ENCODE assay signal across 13 mouse cellular contexts in genomic region chr2:181582939-181583338, GRCm38 (mm10). TPM values are rescaled to one million over a fixed set of nuclear protein-coding genes. Genes with fewer than 3 reads are reported as not detected.
DNase-seq lines count a peak whose midpoint lies in the region; ATAC-seq and TF ChIP-seq lines count a peak whose summit lies in the region.
"Had no signal": no experiment of that assay in that cellular context is flagged by ENCODE, and none has a peak within 500 bp of the region (broad histone marks: within the 10 kb centered on the region; RNA-seq: fewer than 3 reads in every experiment).

No protein-coding gene starts in this region.

- no peak for TF ChIP-seq POLR2A in liver, adult 2 months (IDR thresholded peaks at IDR 0.05; ENCODE audit: extremely low read depth, insufficient read depth, low read length)

- WGBS in forebrain, embryonic 11.5 days = 89% methylated on average over 1 of the region's 1 CpGs
- 85% methylated on average over 1 of the region's 1 CpGs for WGBS in forebrain, embryonic 15.5 days
- 64% methylated on average over 1 of the region's 1 CpGs for WGBS in liver, adult 2 months
- WGBS in stomach, embryonic 15.5 days = 74% methylated on average over 1 of the region's 1 CpGs
- 82% methylated on average over 1 of the region's 1 CpGs for WGBS in stomach, postnatal 0 days
- WGBS in liver, postnatal 0 days (ENCODE audit: insufficient replicate concordance) = 81% methylated on average over 1 of the region's 1 CpGs

- H3K79me2 ChIP-seq in liver, adult 2 months (ENCODE audit: control insufficient read depth, insufficient read depth, low read length) = peaks cover 13% of the 10 kb centered on the region; the same call in 1 of the 2 replicates

- TF ChIP-seq EP300 in stomach, postnatal 0 days (optimal IDR thresholded peaks at IDR 0.05) = no peak
- no peak for TF ChIP-seq EP300 in liver, postnatal 0 days (IDR thresholded peaks at IDR 0.05; ENCODE audit: low read depth)

- no peak for ATAC-seq in forebrain, embryonic 11.5 days (replicated peaks; ENCODE audit: low FRiP score)
- no peak for ATAC-seq in forebrain, embryonic 15.5 days (replicated peaks)
- ATAC-seq in stomach, embryonic 15.5 days (ENCODE audit: insufficient read depth, low FRiP score, low read depth) = no peak
- ATAC-seq in stomach, postnatal 0 days (ENCODE audit: low FRiP score, low TSS enrichment) = no peak
- ATAC-seq in liver, postnatal 0 days = peak; percentile 48
- ATAC-seq: activated CD4-positive, CD25-positive, alpha-beta regulatory T cell, adult 4 months; Patski had no signal

- no peaks in the 10 kb centered on the region for H3K27me3 ChIP-seq in forebrain, embryonic 11.5 days (ENCODE audit: control insufficient read depth, insufficient read depth, low read length)
- H3K27me3 ChIP-seq in forebrain, embryonic 15.5 days = no peaks in the 10 kb centered on the region
- H3K27me3 ChIP-seq in liver, adult 2 months (ENCODE audit: control insufficient read depth, insufficient read depth, low read length) = no peaks in the 10 kb centered on the region
- H3K27me3 ChIP-seq in stomach, embryonic 15.5 days (replicated peaks) = no peaks in the 10 kb centered on the region
- H3K27me3 ChIP-seq in stomach, postnatal 0 days (ENCODE audit: control insufficient read depth, insufficient read depth, low read length) = no peaks in the 10 kb centered on the region
- H3K27me3 ChIP-seq in liver, postnatal 0 days (ENCODE audit: insufficient read depth, low read length) = no peaks in the 10 kb centered on the region
- H3K27me3 ChIP-seq: Patski had no signal

- H3K36me3 ChIP-seq in forebrain, embryonic 11.5 days (ENCODE audit: control insufficient read depth, insufficient read depth, low read length) = peaks cover 9% of the 10 kb centered on the region; the same call in 1 of the 2 replicates
- H3K36me3 ChIP-seq in forebrain, embryonic 15.5 days = peaks cover 48% of the 10 kb centered on the region
- H3K36me3 ChIP-seq in liver, adult 2 months (ENCODE audit: control insufficient read depth, insufficient read depth, low read length) = no peaks in the 10 kb centered on the region
- H3K36me3 ChIP-seq in stomach, embryonic 15.5 days = peaks cover 37% of the 10 kb centered on the region
- H3K36me3 ChIP-seq in stomach, postnatal 0 days (ENCODE audit: control insufficient read depth, insufficient read depth, low read length) = peaks cover 18% of the 10 kb centered on the region; the same call in 1 of the 2 replicates
- H3K36me3 ChIP-seq in liver, postnatal 0 days (replicated peaks; ENCODE audit: insufficient read depth, low read length) = peaks cover 32% of the 10 kb centered on the region

- no peaks in the 10 kb centered on the region for H3K9me3 ChIP-seq in forebrain, embryonic 11.5 days (ENCODE audit: control insufficient read depth, low read length)
- H3K9me3 ChIP-seq in forebrain, embryonic 15.5 days = no peaks in the 10 kb centered on the region
- H3K9me3 ChIP-seq in stomach, embryonic 15.5 days = no peaks in the 10 kb centered on the region
- H3K9me3 ChIP-seq in stomach, postnatal 0 days (ENCODE audit: control insufficient read depth, low read length) = no peaks in the 10 kb centered on the region
- H3K9me3 ChIP-seq in liver, postnatal 0 days (ENCODE audit: low read length) = no peaks in the 10 kb centered on the region

- intact Hi-C loops in gastrocnemius, postnatal 14 days (cut with DNase I; ENCODE audit: low total_unique reads) = no loop called here

- TF ChIP-seq CTCF in liver, adult 2 months (IDR thresholded peaks at IDR 0.05; ENCODE audit: low read depth, low read length) = no peak
- no peak for TF ChIP-seq CTCF in stomach, postnatal 0 days (IDR thresholded peaks at IDR 0.05; ENCODE audit: low read depth)
- TF ChIP-seq CTCF in liver, postnatal 0 days (IDR thresholded peaks at IDR 0.05; ENCODE audit: low read depth) = no peak

- peak; percentile 38 for DNase-seq in forebrain, embryonic 11.5 days (ENCODE audit: low spot score)
- DNase-seq in liver, adult 2 months (ENCODE audit: extremely low read depth, low read depth, low spot score) = peak; percentile 55
- no peak for DNase-seq in liver
- no peak for DNase-seq in stomach, postnatal 0 days (ENCODE audit: low spot score)
- DNase-seq in liver, postnatal 0 days = peak; percentile 54
- DNase-seq in gastrocnemius, postnatal 14 days = no peak
- DNase-seq: heart, postnatal 10 days; kidney, adult 18-20 months; thymus, postnatal 4 days had no signal

- H3K4me3 ChIP-seq in forebrain, embryonic 11.5 days (ENCODE audit: low read depth, low read length) = no peak overlapping the region
- H3K4me3 ChIP-seq in forebrain, embryonic 15.5 days = no peak overlapping the region
- no peak overlapping the region for H3K4me3 ChIP-seq in liver, adult 2 months (ENCODE audit: insufficient read depth, low read depth, low read length)
- no peak overlapping the region for H3K4me3 ChIP-seq in stomach, embryonic 15.5 days (replicated peaks)
- H3K4me3 ChIP-seq in stomach, postnatal 0 days (ENCODE audit: low read depth, low read length) = no peak overlapping the region
- H3K4me3 ChIP-seq in liver, postnatal 0 days (ENCODE audit: low read depth, low read length) = no peak overlapping the region

- no peak overlapping the region for H3K27ac ChIP-seq in forebrain, embryonic 11.5 days (ENCODE audit: low read depth, low read length)
- no peak overlapping the region for H3K27ac ChIP-seq in forebrain, embryonic 15.5 days (replicated peaks)
- peak overlapping the region; percentile 11 for H3K27ac ChIP-seq in liver, adult 2 months (replicated peaks; ENCODE audit: insufficient read depth, low read depth, low read length)
- H3K27ac ChIP-seq in stomach, embryonic 15.5 days = 0 out of 2 replicates have a peak overlapping the region, but pooled peaks have one; percentile 95
- H3K27ac ChIP-seq in stomach, postnatal 0 days (replicated peaks) = no peak overlapping the region
- peak overlapping the region; percentile 66 for H3K27ac ChIP-seq in liver, postnatal 0 days (ENCODE audit: low read depth)

- no peak overlapping the region for H3K4me2 ChIP-seq in forebrain, embryonic 11.5 days (ENCODE audit: low read depth, low read length, severe bottlenecking)
- H3K4me2 ChIP-seq in forebrain, embryonic 15.5 days (replicated peaks) = no peak overlapping the region
- H3K4me2 ChIP-seq in stomach, embryonic 15.5 days = no peak overlapping the region
- no peak overlapping the region for H3K4me2 ChIP-seq in stomach, postnatal 0 days (replicated peaks; ENCODE audit: low read depth)
- no peak overlapping the region for H3K4me2 ChIP-seq in liver, postnatal 0 days (ENCODE audit: low read depth, low read length)

- H3K9ac ChIP-seq in forebrain, embryonic 11.5 days (ENCODE audit: low read length) = no peak overlapping the region
- H3K9ac ChIP-seq in forebrain, embryonic 15.5 days (replicated peaks) = no peak overlapping the region
- H3K9ac ChIP-seq in liver, adult 2 months (ENCODE audit: low read depth, low read length) = no peak overlapping the region
- no peak overlapping the region for H3K9ac ChIP-seq in stomach, embryonic 15.5 days
- H3K9ac ChIP-seq in stomach, postnatal 0 days (ENCODE audit: low read length) = no peak overlapping the region
- no peak overlapping the region for H3K9ac ChIP-seq in liver, postnatal 0 days (replicated peaks)

- H3K4me1 ChIP-seq in forebrain, embryonic 11.5 days (replicated peaks; ENCODE audit: control insufficient read depth, insufficient read depth, low read length) = peaks cover 4% of the 10 kb centered on the region; the same call in 1 of the 2 replicates
- peaks cover 25% of the 10 kb centered on the region for H3K4me1 ChIP-seq in forebrain, embryonic 15.5 days
- peaks cover 16% of the 10 kb centered on the region; the same call in 1 of the 2 replicates for H3K4me1 ChIP-seq in liver, adult 2 months (ENCODE audit: control insufficient read depth, insufficient read depth, low read length)
- peaks cover 29% of the 10 kb centered on the region for H3K4me1 ChIP-seq in stomach, embryonic 15.5 days
- peaks cover 13% of the 10 kb centered on the region for H3K4me1 ChIP-seq in stomach, postnatal 0 days (replicated peaks; ENCODE audit: control insufficient read depth, insufficient read depth)
- peaks cover 39% of the 10 kb centered on the region for H3K4me1 ChIP-seq in liver, postnatal 0 days (ENCODE audit: insufficient read depth)

RNA-seq across cellular contexts. Expression of gene Uckl1, which starts 1.8 kb away (rescaled TPM):
- polyA plus RNA-seq in forebrain, embryonic 11.5 days (2014; fragmentation: Nextera tagmentation; extraction: Ambion mirVana) = 51.0 and 51.5 TPM in 2 replicates
- 61.0 and 63.8 TPM in 2 replicates for polyA plus RNA-seq in forebrain, embryonic 15.5 days (2015; fragmentation: Nextera tagmentation; extraction: Ambion mirVana)
- total RNA-seq in liver, adult 2 months (2014; rRNA removed) = 28.1 and 30.9 TPM in 2 replicates
- polyA plus RNA-seq in liver, adult 2 months (2012; rRNA removed) = 49.1 and 90.1 TPM in 2 replicates
- polyA plus RNA-seq in stomach, embryonic 15.5 days (2015; fragmentation: Nextera tagmentation; extraction: Ambion mirVana) = 60.9 and 63.5 TPM in 2 replicates
- polyA plus RNA-seq in stomach, postnatal 0 days (2015; fragmentation: Nextera tagmentation; extraction: Ambion mirVana) = 37.1 and 39.7 TPM in 2 replicates
- polyA plus RNA-seq in liver, postnatal 0 days (2015; fragmentation: Nextera tagmentation; extraction: Ambion mirVana) = 20.3 and 22.8 TPM in 2 replicates
- total RNA-seq in gastrocnemius, postnatal 14 days (2021) = 10 to 100 TPM; 28.8 to 29.7 TPM

RNA-seq across cellular contexts. Expression of gene Prpf6, which starts 8.7 kb away (rescaled TPM):
- polyA plus RNA-seq in forebrain, embryonic 11.5 days (2014; fragmentation: Nextera tagmentation; extraction: Ambion mirVana) = 76.5 and 82.4 TPM in 2 replicates
- 72.1 and 75.4 TPM in 2 replicates for polyA plus RNA-seq in forebrain, embryonic 15.5 days (2015; fragmentation: Nextera tagmentation; extraction: Ambion mirVana)
- 24.3 and 27.3 TPM in 2 replicates for total RNA-seq in liver, adult 2 months (2014; rRNA removed)
- 11.1 and 13.4 TPM in 2 replicates for polyA plus RNA-seq in liver, adult 2 months (2012; rRNA removed)
- polyA plus RNA-seq in stomach, embryonic 15.5 days (2015; fragmentation: Nextera tagmentation; extraction: Ambion mirVana) = 52.7 and 56.6 TPM in 2 replicates
- 28.3 and 28.4 TPM in 2 replicates for polyA plus RNA-seq in stomach, postnatal 0 days (2015; fragmentation: Nextera tagmentation; extraction: Ambion mirVana)
- polyA plus RNA-seq in liver, postnatal 0 days (2015; fragmentation: Nextera tagmentation; extraction: Ambion mirVana) = 16.7 and 17.5 TPM in 2 replicates
- total RNA-seq in gastrocnemius, postnatal 14 days (2021) = 10 to 100 TPM; 28.0 to 30.1 TPM

RNA-seq across cellular contexts. Expression of gene Zfp512b, which starts 9.7 kb away (rescaled TPM):
- polyA plus RNA-seq in forebrain, embryonic 11.5 days (2014; fragmentation: Nextera tagmentation; extraction: Ambion mirVana) = 53.7 and 60.7 TPM in 2 replicates
- 76.5 and 83.7 TPM in 2 replicates for polyA plus RNA-seq in forebrain, embryonic 15.5 days (2015; fragmentation: Nextera tagmentation; extraction: Ambion mirVana)
- total RNA-seq in liver, adult 2 months (2014; rRNA removed) = 9.5 and 15.1 TPM in 2 replicates
- 16.9 and 28.0 TPM in 2 replicates for polyA plus RNA-seq in liver, adult 2 months (2012; rRNA removed)
- 48.5 and 50.8 TPM in 2 replicates for polyA plus RNA-seq in stomach, embryonic 15.5 days (2015; fragmentation: Nextera tagmentation; extraction: Ambion mirVana)
- 15.9 and 18.3 TPM in 2 replicates for polyA plus RNA-seq in stomach, postnatal 0 days (2015; fragmentation: Nextera tagmentation; extraction: Ambion mirVana)
- polyA plus RNA-seq in liver, postnatal 0 days (2015; fragmentation: Nextera tagmentation; extraction: Ambion mirVana) = 8.9 and 10.5 TPM in 2 replicates
- total RNA-seq in gastrocnemius, postnatal 14 days (2021) = 10 to 100 TPM; 20.5 to 20.9 TPM

RNA-seq across cellular contexts. Expression of gene Samd10, which starts 16.1 kb away (rescaled TPM):
- polyA plus RNA-seq in forebrain, embryonic 11.5 days (2014; fragmentation: Nextera tagmentation; extraction: Ambion mirVana) = 52.0 and 58.5 TPM in 2 replicates
- polyA plus RNA-seq in forebrain, embryonic 15.5 days (2015; fragmentation: Nextera tagmentation; extraction: Ambion mirVana) = 110 and 112 TPM in 2 replicates
- total RNA-seq in liver, adult 2 months (2014; rRNA removed) = 0.54 and 0.55 TPM in 2 replicates
- 2.2 and 4.6 TPM in 2 replicates for polyA plus RNA-seq in liver, adult 2 months (2012; rRNA removed)
- 25.0 and 26.9 TPM in 2 replicates for polyA plus RNA-seq in stomach, embryonic 15.5 days (2015; fragmentation: Nextera tagmentation; extraction: Ambion mirVana)
- polyA plus RNA-seq in stomach, postnatal 0 days (2015; fragmentation: Nextera tagmentation; extraction: Ambion mirVana) = 22.9 and 26.8 TPM in 2 replicates
- 2.1 and 2.3 TPM in 2 replicates for polyA plus RNA-seq in liver, postnatal 0 days (2015; fragmentation: Nextera tagmentation; extraction: Ambion mirVana)
- under 1 TPM; 0.78 to 0.84 TPM for total RNA-seq in gastrocnemius, postnatal 14 days (2021)

Comparison
In these comparisons a context has a peak if more than half of its experiments do, and no peak if none do; other contexts are left out.
1. DNase-seq: peak in forebrain, embryonic 11.5 days (single experiment), liver, adult 2 months (single experiment) and liver, postnatal 0 days (single experiment); none in liver (single experiment), stomach, postnatal 0 days (single experiment) and gastrocnemius, postnatal 14 days (single experiment).
2. H3K27ac ChIP-seq: peak in liver, adult 2 months (single experiment), stomach, embryonic 15.5 days (single experiment) and liver, postnatal 0 days (single experiment); none in forebrain, embryonic 11.5 days (single experiment), forebrain, embryonic 15.5 days (single experiment) and stomach, postnatal 0 days (single experiment).